ENCODE assay signal across 27 mouse cellular contexts in genomic region chr5:112523796-112524195, GRCm38 (mm10). TPM values are rescaled to one million over a fixed set of nuclear protein-coding genes. Genes with fewer than 3 reads are reported as not detected.
DNase-seq lines count a peak whose midpoint lies in the region; TF ChIP-seq lines count a peak whose summit lies in the region.
"Had no signal": no experiment of that assay in that cellular context is flagged by ENCODE, and none has a peak within 500 bp of the region (broad histone marks: within the 10 kb centered on the region; RNA-seq: fewer than 3 reads in every experiment).

No protein-coding gene starts in this region.

- no peak overlapping the region for H3K4me3 ChIP-seq in ES-E14 (ENCODE audit: insufficient read depth in 1 of 2, low read depth in 1 of 2, low read length in 2 of 2, poor library complexity in 1 of 2, severe bottlenecking in 1 of 2)
- H3K4me3 ChIP-seq in heart, adult 2 months, result no peak overlapping the region
- no peak overlapping the region for H3K4me3 ChIP-seq in lung, adult 2 months (replicated peaks; ENCODE audit: extremely low read depth, low read depth, low read length)

- intact Hi-C loops in heart, adult 2 months (cut with DNase I), result no loop called here

- no peaks in the 10 kb centered on the region for H3K9me3 ChIP-seq in ES-E14 (ENCODE audit: control insufficient read depth, insufficient read depth, low read depth, low read length)

- TF ChIP-seq EP300 in heart, adult 2 months (IDR thresholded peaks at IDR 0.05; ENCODE audit: insufficient read depth, low read depth, low read length), result no peak

- H3K27ac ChIP-seq in ES-E14 (ENCODE audit: insufficient read depth, low read depth, low read length, poor library complexity, severe bottlenecking), result no peak overlapping the region
- no peak overlapping the region for H3K27ac ChIP-seq in heart, adult 2 months

- H3K79me2 ChIP-seq in heart, adult 2 months (replicated peaks; ENCODE audit: control insufficient read depth, insufficient read depth, low read length), result no peaks in the 10 kb centered on the region

- H3K4me1 ChIP-seq in ES-E14 (ENCODE audit: control insufficient read depth in 2 of 2, insufficient read depth in 2 of 2, low read length in 2 of 2, poor library complexity in 1 of 2), result peaks cover 5 to 22% of the 10 kb centered on the region in 2 experiments; a peak in 3 of 4 replicates
- H3K4me1 ChIP-seq in heart, adult 2 months (ENCODE audit: control insufficient read depth, insufficient read depth, low read length), result no peaks in the 10 kb centered on the region
- H3K4me1 ChIP-seq in lung, adult 2 months (ENCODE audit: control insufficient read depth, insufficient read depth, low read length), result no peaks in the 10 kb centered on the region

- peak; percentile 70 for DNase-seq in ES-CJ7 (ENCODE audit: low read depth, low spot score)
- DNase-seq in ES-E14 (ENCODE audit: low read depth, low spot score), result peak; percentile 27
- peak; percentile 64 for DNase-seq in R1 (ENCODE audit: low read depth, low spot score)
- DNase-seq in ZHBTc4 (ENCODE audit: low read depth, low spot score), result peak; percentile 81
- DNase-seq in heart, adult 2 months, result no peak
- DNase-seq in urinary bladder, adult 18-20 months (ENCODE audit: low spot score in 2 of 2), result no peak
- no peak for DNase-seq in lung, adult 2 months
- DNase-seq in thymus, postnatal 4 days, result no peak
- DNase-seq: adrenal gland, adult 2 months; adrenal gland, adult 8-10 months; adrenal gland, postnatal 10 days; adrenal gland, postnatal 14 days; adrenal gland, postnatal 25 days; adrenal gland, postnatal 36 days; B cell, adult 2 months; cerebellum, adult 11 months; cerebellum, adult 11-12 months; cerebellum, adult 18-20 months; cerebellum, adult 2 months; cerebellum, adult 8-10 months; cerebellum, adult 9-10 months had no signal

- no peaks in the 10 kb centered on the region for H3K36me3 ChIP-seq in ES-E14 (ENCODE audit: control insufficient read depth, insufficient read depth, low read length, poor library complexity, severe bottlenecking)
- H3K36me3 ChIP-seq in heart, adult 2 months (ENCODE audit: control insufficient read depth, insufficient read depth, low read length), result no peaks in the 10 kb centered on the region
- H3K36me3 ChIP-seq: G1E had no signal

- 93% methylated on average over 2 of the region's 2 CpGs for WGBS in heart, adult 2 months
- WGBS in lung, adult 2 months, result 97% methylated on average over 2 of the region's 2 CpGs

- no peak for TF ChIP-seq POLR2A in heart, adult 2 months (IDR thresholded peaks at IDR 0.05; ENCODE audit: insufficient read depth, low read depth, low read length)
- TF ChIP-seq POLR2A in lung, adult 2 months (IDR thresholded peaks at IDR 0.05; ENCODE audit: borderline replicate concordance, extremely low read depth, low read depth, low read length), result no peak

- peaks cover 5% of the 10 kb centered on the region; the same call in 1 of the 2 replicates for H3K27me3 ChIP-seq in heart, adult 2 months (ENCODE audit: control insufficient read depth, insufficient read depth, low read length)
- H3K27me3 ChIP-seq: CH12.LX had no signal

- TF ChIP-seq CTCF in heart, adult 2 months (IDR thresholded peaks at IDR 0.05), result no peak
- no peak for TF ChIP-seq CTCF in lung, adult 2 months (IDR thresholded peaks at IDR 0.05; ENCODE audit: insufficient read depth, low read length)

- H3K9ac ChIP-seq in ES-E14 (ENCODE audit: insufficient read depth, low read depth, low read length, poor library complexity, severe bottlenecking), result no peak overlapping the region
- no peak overlapping the region for H3K9ac ChIP-seq in heart, adult 2 months (ENCODE audit: low read depth, low read length)

- in situ Hi-C loops in ES-E14 (cut with MboI; ENCODE audit: low sequenced_read_pairs in 2 of 2, unreplicated experiment in 2 of 2), result no loop called here

TF ChIP-seq in ES-E14, 5 proteins besides CTCF, POLR2A, EP300 and RAD21:
- TF ChIP-seq ZNF384 (IDR thresholded peaks at IDR 0.05; ENCODE audit: low read depth, low read length) (no peak), ZC3H11A (IDR thresholded peaks at IDR 0.05; ENCODE audit: borderline replicate concordance, low read depth, low read length) (no peak), MAFK (IDR thresholded peaks at IDR 0.05; ENCODE audit: insufficient read depth, low read depth, low read length) (no peak), HCFC1 (IDR thresholded peaks at IDR 0.05; ENCODE audit: borderline replicate concordance, insufficient read depth, low read length) (no peak), CHD2 (IDR thresholded peaks at IDR 0.05; ENCODE audit: low read depth, low read length) (no peak)

RNA-seq across cellular contexts. Expression of gene Sez6l, which starts 53.2 kb away (rescaled TPM):
- 0.13 and 0.32 TPM in 2 replicates for total RNA-seq in ES-E14 (2012; rRNA removed)
- total RNA-seq in heart, adult 2 months (2021), result under 1 TPM; 0.08 to 0.09 TPM
- polyA plus RNA-seq in heart, adult 2 months (2012; rRNA removed), result 0.15 and 0.25 TPM in 2 replicates
- polyA plus RNA-seq in lung, adult 2 months (2012; rRNA removed), result 0.12 and 0.38 TPM in 2 replicates
- total RNA-seq: CH12.LX, MEL had no signal
- polyA plus RNA-seq: activated CD4-positive, CD25-positive, alpha-beta regulatory T cell, adult 4 months; C2C12; CD4-positive, CD25-positive, alpha-beta regulatory T cell, adult 4 months; G1E had no signal

Comparison
In these comparisons a context has a peak if more than half of its experiments do, and no peak if none do; other contexts are left out.
1. DNase-seq: peak in ES-CJ7 (single experiment), ES-E14 (single experiment), R1 (single experiment) and ZHBTc4 (single experiment); none in heart, adult 2 months (0 of 2), urinary bladder, adult 18-20 months (0 of 2), lung, adult 2 months (single experiment) and thymus, postnatal 4 days (single experiment).